In the genomic region with DNA sequence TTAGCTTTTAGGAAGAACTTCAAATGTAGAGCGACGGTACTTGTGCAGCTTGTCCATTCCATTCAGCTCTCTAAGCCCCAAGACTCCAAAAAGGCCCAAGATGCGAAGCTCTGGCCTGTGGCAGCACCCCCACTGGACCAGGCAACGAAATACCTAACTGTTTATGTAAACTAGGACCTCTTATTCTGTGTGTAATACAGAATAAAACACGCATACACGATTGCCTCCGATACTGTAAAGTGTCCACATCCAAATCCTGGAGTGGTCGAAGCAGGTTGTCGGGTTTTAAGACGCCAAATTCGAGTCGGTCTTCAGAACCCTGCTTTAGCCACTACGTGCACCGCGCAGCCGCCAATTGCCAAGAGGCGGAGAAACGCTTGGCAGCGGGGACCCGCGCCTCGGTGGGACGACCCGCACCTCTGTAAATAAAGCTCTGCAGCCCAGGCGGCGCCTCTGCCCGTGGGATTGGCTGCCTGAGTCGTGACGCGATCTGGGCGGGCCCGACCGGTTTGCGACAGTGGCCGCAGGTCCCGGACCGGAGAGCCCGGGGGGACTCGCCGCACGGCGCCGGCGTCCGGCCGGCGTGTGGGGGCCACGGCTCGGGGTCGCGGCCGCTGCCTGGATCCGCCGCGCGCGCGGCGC, we compare ENCODE assay signal across 8 mouse cellular contexts. TPM values are rescaled to one million over a fixed set of nuclear protein-coding genes. Genes with fewer than 3 reads are reported as not detected.
A peak's percentile ranks its signal among the peaks of the same experiment; 100 is the strongest.
DNase-seq lines count a peak whose midpoint lies in the region; ATAC-seq and TF ChIP-seq lines count a peak whose summit lies in the region.

Gene Tmem243, plus strand, starts transcription at position 462 of the 642 bp plus-strand sequence.

- peak; percentile 86 for DNase-seq in T-cell, adult 2 months (ENCODE audit: low spot score)
- DNase-seq in cerebellum, postnatal 4 days (ENCODE audit: low spot score in 2 of 2), result peak; percentile 69 to 85
- peak; percentile 96 for DNase-seq in gastrocnemius, adult 2 months
- DNase-seq in hindbrain, postnatal 0 days (ENCODE audit: low spot score), result peak; percentile 92
- peak; percentile 86 for DNase-seq in left cerebral cortex, adult 2 months (ENCODE audit: extremely low spot score in 1 of 2, low spot score in 2 of 2)
- peak; percentile 84 to 89 for DNase-seq in right cerebral cortex, adult 2 months (ENCODE audit: low spot score in 2 of 2)
- peak; percentile 88 for DNase-seq in urinary bladder, postnatal 14 days (ENCODE audit: low spot score)

- peak within 1 kb of the TSS; percentile 93 for H3K27ac ChIP-seq in gastrocnemius, adult 2 months
- H3K27ac ChIP-seq in hindbrain, postnatal 0 days, result peak within 1 kb of the TSS; percentile 64
- peak within 1 kb of the TSS; percentile 73 for H3K27ac ChIP-seq in left cerebral cortex, adult 2 months

- peak; percentile 97 for ATAC-seq in hindbrain, postnatal 0 days
- ATAC-seq in megakaryocyte, adult 5-6 weeks (ENCODE audit: poor library complexity, severe bottlenecking), result peak; percentile 91

- H3K4me2 ChIP-seq in hindbrain, postnatal 0 days (ENCODE audit: low read depth, low read length), result peak within 1 kb of the TSS; percentile 71

- H3K36me3 ChIP-seq in hindbrain, postnatal 0 days (ENCODE audit: insufficient read depth, low read length), result no peaks in the 10 kb centered on the region

- H3K27me3 ChIP-seq in hindbrain, postnatal 0 days (ENCODE audit: insufficient read depth, low read length), result no peaks in the 10 kb centered on the region

- WGBS in hindbrain, postnatal 0 days, result under 1% methylated on average over 55 of the region's 59 CpGs

- intact Hi-C loops in gastrocnemius, adult 2 months (cut with DNase I), result loop anchor here (5.0 kb wide), 1 partner anchor 103 kb away; the partner anchor contains the start of gene Crot
- intact Hi-C loops in left cerebral cortex, adult 2 months (cut with DNase I), result loop anchor here (5.0 kb wide), 1 partner anchor 103 kb away; the partner anchor contains the start of gene Crot

- no peak for TF ChIP-seq CTCF in gastrocnemius, adult 2 months (IDR thresholded peaks at IDR 0.05)
- no peak; the same call in 1 of the 2 replicates for TF ChIP-seq CTCF in hindbrain, postnatal 0 days (IDR thresholded peaks at IDR 0.05; ENCODE audit: low read depth)
- no peak; the same call in 1 of the 2 replicates for TF ChIP-seq CTCF in left cerebral cortex, adult 2 months (IDR thresholded peaks at IDR 0.05)

- H3K4me3 ChIP-seq in gastrocnemius, adult 2 months, result peak within 1 kb of the TSS; percentile 99
- peak within 1 kb of the TSS; percentile 67 for H3K4me3 ChIP-seq in hindbrain, postnatal 0 days (ENCODE audit: low read length)
- H3K4me3 ChIP-seq in left cerebral cortex, adult 2 months, result peak within 1 kb of the TSS; percentile 85

- no peaks in the 10 kb centered on the region for H3K9me3 ChIP-seq in hindbrain, postnatal 0 days (ENCODE audit: low read length)

- no peaks in the 10 kb centered on the region for H3K4me1 ChIP-seq in hindbrain, postnatal 0 days (ENCODE audit: insufficient read depth, low read length)

- peak within 1 kb of the TSS; percentile 56 for H3K9ac ChIP-seq in hindbrain, postnatal 0 days (replicated peaks; ENCODE audit: low read length)

RNA-seq across cellular contexts. Expression of gene Tmem243, which starts in this region (rescaled TPM):
- 1 to 10 TPM; 7.5 to 9.5 TPM for total RNA-seq in gastrocnemius, adult 2 months (2021)
- 5.3 and 6.2 TPM in 2 replicates for total RNA-seq in hindbrain, postnatal 0 days (2014; rRNA removed)
- polyA plus RNA-seq in hindbrain, postnatal 0 days (2015; fragmentation: Nextera tagmentation; extraction: Ambion mirVana), result 14.9 and 15.7 TPM in 2 replicates
- 10 to 100 TPM; 11.3 to 11.5 TPM for total RNA-seq in left cerebral cortex, adult 2 months (2021)
- total RNA-seq in megakaryocyte, adult 5-6 weeks (2015), result 98.8 and 99.9 TPM in 2 replicates
- total RNA-seq in megakaryocyte, adult 5-6 weeks (2017), result 69.8 and 75.7 TPM in 2 replicates

Comparison
In these comparisons a context has a peak if more than half of its experiments do, and no peak if none do; other contexts are left out.
1. Peak in every context shown above with its lines: DNase-seq, ATAC-seq, H3K4me3 ChIP-seq and H3K27ac ChIP-seq.